Mouse (Mus musculus) bone marrow, adult 2 months (tissue): Measurements from ENCODE around the gene Reck.

Experiments
- CTCF ChIP-seq: fragments of 200-500 bp; IDR thresholded peaks from 2 replicates; pipeline ENCODE4 v1.5.1; 2011; ENCODE audit warnings: low read length, control low read depth; ENCODE audit not compliant: control insufficient read depth, insufficient read depth
- POLR2A ChIP-seq: fragments of 200-500 bp; IDR thresholded peaks from 2 replicates; pipeline ENCODE4 v1.6.1; 2011; ENCODE audit warnings: low read depth, mild to moderate bottlenecking, control low read depth, low read length, borderline replicate concordance; ENCODE audit not compliant: control insufficient read depth

- no peak for TF ChIP-seq CTCF
- no peak for TF ChIP-seq POLR2A
Observed at GRCm38 (mm10) chr4:43994342-43994741, 119.0 kb downstream of the Reck start.
